Mouse (Mus musculus) G1E (cell line): ENCODE measurements around the gene Rasl2-9.

Experiments used
- CTCF ChIP-seq: IDR thresholded peaks from 2 replicates; pipeline ENCODE4 v1.5.1; 2012; ENCODE audit warnings: low read depth, low read length, inconsistent platforms, mixed read lengths
- GATA1 ChIP-seq: IDR thresholded peaks from 2 replicates; pipeline ENCODE4 v1.6.1; 2012; ENCODE audit warnings: borderline replicate concordance, low read length, inconsistent platforms, mixed read lengths

DNA sequence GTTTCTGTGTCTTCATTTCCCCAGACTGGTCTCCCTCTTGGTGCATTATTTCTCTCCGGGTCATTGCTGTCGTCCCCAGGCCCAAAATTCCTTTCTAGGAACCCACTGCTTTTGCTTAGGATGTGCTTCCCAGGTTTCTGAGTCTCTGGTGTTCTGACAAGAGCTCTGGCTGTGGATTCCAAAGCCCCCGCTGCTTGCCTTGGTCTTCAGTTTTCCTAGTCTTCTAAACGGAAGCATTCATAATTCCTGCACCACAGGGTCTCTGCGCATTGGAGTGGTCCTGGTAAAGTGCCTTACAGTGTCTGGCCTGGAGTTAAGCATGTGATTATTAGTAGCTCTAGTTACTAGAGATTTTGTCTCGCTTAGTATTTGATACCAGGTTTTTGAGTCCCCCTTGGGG is 44.9 kb downstream of the Rasl2-9 start:
- TF ChIP-seq CTCF, result no peak
- TF ChIP-seq GATA1, result no peak
